Mouse (Mus musculus) megakaryocyte, embryonic 14.5 days (primary cell): Measurements from ENCODE around the gene Ptprn2. TPM values are rescaled to one million over a fixed set of nuclear protein-coding genes. Genes with fewer than 3 reads are reported as not detected.
A peak's percentile ranks its signal among the peaks of the same experiment; 100 is the strongest.

Experiments used
- H3K27me3 ChIP-seq: replicated peaks from 2 replicates; pipeline ENCODE3; 2012; ENCODE audit warnings: inconsistent platforms
- H3K36me3 ChIP-seq: replicated peaks from 2 replicates; pipeline ENCODE3; 2012; ENCODE audit warnings: low read length, inconsistent platforms, mixed read lengths
- H3K4me1 ChIP-seq: 2 replicates; pipeline ENCODE4 v1.6.1; 2012; ENCODE audit warnings: inconsistent platforms
- H3K4me3 ChIP-seq: replicated peaks from 2 replicates; pipeline ENCODE3; 2012; ENCODE audit warnings: moderate library complexity, mild to moderate bottlenecking, inconsistent platforms
- H3K9me3 ChIP-seq: 2 replicates; pipeline ENCODE4 v1.6.1; 2012; ENCODE audit warnings: inconsistent platforms
- FLI1 ChIP-seq: IDR thresholded peaks from 2 replicates; pipeline ENCODE4 v1.6.1; 2012; ENCODE audit warnings: low read length, inconsistent platforms, mixed read lengths
- GATA1 ChIP-seq: IDR thresholded peaks from 3 replicates; pipeline ENCODE4 v1.6.1; 2012; ENCODE audit warnings: mixed read lengths, low read length, inconsistent platforms, borderline replicate concordance
- polyA plus RNA-seq: library from polyadenylated mRNA; stranded (reverse); fragments of >175 nt; gene quantifications from 2 replicates; pipeline ENCODE4 v1.2.3, GENCODE M21; 2012; ENCODE audit warnings: low replicate concordance; ENCODE audit not compliant: insufficient read depth

Gene Ptprn2
- polyA plus RNA-seq, 1 experiment = not detected

- Histone ChIP-seq H3K4me3 (no peak overlapping the region), H3K27me3 (no peaks in the 10 kb centered on the region), H3K36me3 (no peaks in the 10 kb centered on the region), H3K4me1 (no peaks in the 10 kb centered on the region), H3K9me3 (peaks cover 3% of the 10 kb centered on the region; the same call in 1 of the 2 replicates)
- TF ChIP-seq FLI1 (no peak), GATA1 (no peak)
These were observed 458.4 kb downstream of the Ptprn2 start for GRCm38 (mm10) chr12:116943883-116944282.

- peaks cover 8% of the 10 kb centered on the region for H3K9me3 ChIP-seq
- H3K27me3 ChIP-seq = no peaks in the 10 kb centered on the region
- TF ChIP-seq FLI1 = no peak
- TF ChIP-seq GATA1 = no peak
- H3K36me3 ChIP-seq = no peaks in the 10 kb centered on the region
- H3K4me3 ChIP-seq = no peak overlapping the region
- no peaks in the 10 kb centered on the region for H3K4me1 ChIP-seq
These were observed 462.8 kb downstream of the Ptprn2 start for GRCm38 (mm10) chr12:116948151-116948928.

- TF ChIP-seq GATA1 (no peak), FLI1 (no peak)
These were observed 464.2 kb downstream of the Ptprn2 start for GRCm38 (mm10) chr12:116949726-116950125.

GRCm38 (mm10) chr12:116952452-116953205 is 467.1 kb downstream of the Ptprn2 start:
- H3K27me3 ChIP-seq = no peaks in the 10 kb centered on the region
- no peaks in the 10 kb centered on the region for H3K4me1 ChIP-seq
- H3K9me3 ChIP-seq = peaks cover 5% of the 10 kb centered on the region
- H3K4me3 ChIP-seq = no peak overlapping the region
- no peaks in the 10 kb centered on the region for H3K36me3 ChIP-seq
- TF ChIP-seq GATA1 (no peak), FLI1 (no peak)

More at GRCm38 (mm10) chr12:116949726-116950125, 464.2 kb downstream of the Ptprn2 start:
- H3K4me3 ChIP-seq = no peak overlapping the region
- H3K36me3 ChIP-seq = no peaks in the 10 kb centered on the region
- no peaks in the 10 kb centered on the region for H3K27me3 ChIP-seq
- H3K9me3 ChIP-seq = peaks cover 8% of the 10 kb centered on the region
- no peaks in the 10 kb centered on the region for H3K4me1 ChIP-seq

GRCm38 (mm10) chr12:116959164-116959563 is 473.6 kb downstream of the Ptprn2 start:
- H3K4me1 ChIP-seq = no peaks in the 10 kb centered on the region
- H3K27me3 ChIP-seq = no peaks in the 10 kb centered on the region
- H3K9me3 ChIP-seq = peaks cover 10% of the 10 kb centered on the region; the same call in 1 of the 2 replicates
- peak overlapping the region; percentile 60 for H3K4me3 ChIP-seq
- no peak for TF ChIP-seq FLI1
- TF ChIP-seq GATA1 = no peak
- no peaks in the 10 kb centered on the region for H3K36me3 ChIP-seq

GRCm38 (mm10) chr12:116963906-116964305 is 478.4 kb downstream of the Ptprn2 start:
- peaks cover 13% of the 10 kb centered on the region; the same call in 1 of the 2 replicates for H3K9me3 ChIP-seq
- no peak overlapping the region for H3K4me3 ChIP-seq
- no peaks in the 10 kb centered on the region for H3K36me3 ChIP-seq
- TF ChIP-seq FLI1 (no peak), GATA1 (no peak)
- no peaks in the 10 kb centered on the region for H3K4me1 ChIP-seq
- no peaks in the 10 kb centered on the region for H3K27me3 ChIP-seq

GRCm38 (mm10) chr12:116968215-116968939 is 482.9 kb downstream of the Ptprn2 start:
- no peaks in the 10 kb centered on the region for H3K36me3 ChIP-seq
- H3K27me3 ChIP-seq = no peaks in the 10 kb centered on the region
- no peak for TF ChIP-seq FLI1
- TF ChIP-seq GATA1 = no peak
- peaks cover 34% of the 10 kb centered on the region for H3K9me3 ChIP-seq
- no peak overlapping the region for H3K4me3 ChIP-seq
- H3K4me1 ChIP-seq = no peaks in the 10 kb centered on the region

GRCm38 (mm10) chr12:116975547-116975946 is 490.0 kb downstream of the Ptprn2 start:
- Histone ChIP-seq H3K4me1 (no peaks in the 10 kb centered on the region), H3K9me3 (peaks cover 18% of the 10 kb centered on the region), H3K36me3 (no peaks in the 10 kb centered on the region), H3K27me3 (no peaks in the 10 kb centered on the region), H3K4me3 (no peak overlapping the region)
- TF ChIP-seq GATA1 (no peak), FLI1 (no peak)

- H3K4me1 ChIP-seq = no peaks in the 10 kb centered on the region
- H3K27me3 ChIP-seq = no peaks in the 10 kb centered on the region
- H3K36me3 ChIP-seq = no peaks in the 10 kb centered on the region
- H3K9me3 ChIP-seq = peaks cover 15% of the 10 kb centered on the region; the same call in 1 of the 2 replicates
- peak overlapping the region; percentile 42 for H3K4me3 ChIP-seq
- TF ChIP-seq GATA1 = no peak
- no peak for TF ChIP-seq FLI1
These were observed 491.5 kb downstream of the Ptprn2 start for GRCm38 (mm10) chr12:116976981-116977380.

- Histone ChIP-seq H3K4me3 (no peak overlapping the region), H3K4me1 (no peaks in the 10 kb centered on the region), H3K9me3 (peaks cover 10% of the 10 kb centered on the region), H3K27me3 (no peaks in the 10 kb centered on the region), H3K36me3 (no peaks in the 10 kb centered on the region)
- TF ChIP-seq GATA1 = no peak
- no peak for TF ChIP-seq FLI1
These were observed 492.7 kb downstream of the Ptprn2 start for GRCm38 (mm10) chr12:116978201-116978600.
